Mouse (Mus musculus) erythroblast, adult 5-6 weeks (primary cell): ENCODE results near the gene Isca1. TPM values are rescaled to one million over a fixed set of nuclear protein-coding genes. Genes with fewer than 3 reads are reported as not detected.

Experiments
- total RNA-seq, 2 experiments: library from RNA; stranded (forward) in 1 of 2; stranded (reverse) in 1 of 2; fragments of 150-400 nt in 1 of 2; fragments of 200-764, 138-1000 nt in 1 of 2; gene quantifications; 2 replicates each; pipeline versions ENCODE4 v1.2.3 to v1.2.4; 2015 to 2017; ENCODE audit warnings: low replicate concordance in 2 of 2

Isca1 gene
- total RNA-seq, 2 experiments from 2014 or later: 667 to 742 TPM

Other genes starting within 250 kb of the Isca1 start
- 10.9 and 13.6 TPM in 2 replicates for gene Agtpbp1, start 184.6 kb downstream of the Isca1 start, total RNA-seq (2015; ENCODE audit: low replicate concordance)
- 28.9 and 35.5 TPM in 2 replicates for gene Agtpbp1, start 184.6 kb downstream of the Isca1 start, total RNA-seq (2017; ENCODE audit: low replicate concordance)
- gene Naa35, start 184.6 kb downstream of the Isca1 start, total RNA-seq (2015; ENCODE audit: low replicate concordance): 9.4 and 44.6 TPM in 2 replicates
- 17.1 and 31.0 TPM in 2 replicates for gene Naa35, start 184.6 kb downstream of the Isca1 start, total RNA-seq (2017; ENCODE audit: low replicate concordance)
- gene Golm1, start 94.0 kb downstream of the Isca1 start, total RNA-seq (2015; ENCODE audit: low replicate concordance): 13.4 and 16.1 TPM in 2 replicates
- gene Golm1, start 94.0 kb downstream of the Isca1 start, total RNA-seq (2017; ENCODE audit: low replicate concordance): 21.4 and 25.2 TPM in 2 replicates
- not detected in 2 replicates for gene 4921517D22Rik, start 75.7 kb downstream of the Isca1 start, total RNA-seq (2015; ENCODE audit: low replicate concordance)
- gene 4921517D22Rik, start 75.7 kb downstream of the Isca1 start, total RNA-seq (2017; ENCODE audit: low replicate concordance): not detected in 2 replicates
- not detected in 2 replicates for gene Spata31d1a, start 59.5 kb downstream of the Isca1 start, total RNA-seq (2015; ENCODE audit: low replicate concordance)
- not detected in 2 replicates for gene Spata31d1a, start 59.5 kb downstream of the Isca1 start, total RNA-seq (2017; ENCODE audit: low replicate concordance)
- not detected in 2 replicates for gene Spata31d1b, start 57.5 kb downstream of the Isca1 start, total RNA-seq (2015; ENCODE audit: low replicate concordance)
- gene Spata31d1b, start 57.5 kb downstream of the Isca1 start, total RNA-seq (2017; ENCODE audit: low replicate concordance): not detected in 2 replicates
- gene Spata31d1d, start 38.1 kb downstream of the Isca1 start, total RNA-seq (2015; ENCODE audit: low replicate concordance): not detected in 2 replicates
- gene Spata31d1d, start 38.1 kb downstream of the Isca1 start, total RNA-seq (2017; ENCODE audit: low replicate concordance): 0.26 TPM in 1 of 2 replicates, not detected in the other
- gene 1700014D04Rik, start 23.1 kb downstream of the Isca1 start, total RNA-seq (2015; ENCODE audit: low replicate concordance): 0.77 TPM in 1 of 2 replicates, not detected in the other
- gene 1700014D04Rik, start 23.1 kb downstream of the Isca1 start, total RNA-seq (2017; ENCODE audit: low replicate concordance): 0.42 and 4.8 TPM in 2 replicates
- not detected in 2 replicates for gene Gm49354, start 12.4 kb upstream of the Isca1 start, total RNA-seq (2015; ENCODE audit: low replicate concordance)
- gene Gm49354, start 12.4 kb upstream of the Isca1 start, total RNA-seq (2017; ENCODE audit: low replicate concordance): 254 and 1,206 TPM in 2 replicates
- 557 and 663 TPM in 2 replicates for gene Tut7, start 53.3 kb upstream of the Isca1 start, total RNA-seq (2015; ENCODE audit: low replicate concordance)
- gene Tut7, start 53.3 kb upstream of the Isca1 start, total RNA-seq (2017; ENCODE audit: low replicate concordance): 973 and 1,053 TPM in 2 replicates